Mouse (Mus musculus) liver, adult 2 months (tissue): ENCODE measurements around the gene Cdh4. TPM values are rescaled to one million over a fixed set of nuclear protein-coding genes. Genes with fewer than 3 reads are reported as not detected.

ENCODE experiments used
- DNase-seq: peaks from one replicate; pipeline ENCODE4 v3.0.0-alpha.2; 2011; ENCODE audit warnings: low read depth, low spot score; ENCODE audit errors: extremely low read depth
- H3K27ac ChIP-seq: fragments of 200-500 bp; replicated peaks from 2 replicates; pipeline ENCODE4 v1.5.1; 2012; ENCODE audit warnings: low read depth, mild to moderate bottlenecking, control low read depth, inconsistent platforms, low read length; ENCODE audit not compliant: insufficient read depth
- H3K27me3 ChIP-seq: fragments of 200-500 bp; 2 replicates; pipeline ENCODE4 v1.6.1; 2012; ENCODE audit warnings: mild to moderate bottlenecking, moderate library complexity, low read length, inconsistent platforms; ENCODE audit not compliant: control insufficient read depth, insufficient read depth
- H3K36me3 ChIP-seq: fragments of 200-500 bp; 2 replicates; pipeline ENCODE4 v1.6.1; 2012; ENCODE audit warnings: low read length, inconsistent platforms; ENCODE audit not compliant: control insufficient read depth, insufficient read depth
- H3K4me1 ChIP-seq: fragments of 200-500 bp; 2 replicates; pipeline ENCODE4 v1.6.1; 2011; ENCODE audit warnings: low read length; ENCODE audit not compliant: control insufficient read depth, insufficient read depth
- H3K4me3 ChIP-seq: fragments of 200-500 bp; 2 replicates; pipeline ENCODE4 v1.5.1; 2011; ENCODE audit warnings: low read depth, mild to moderate bottlenecking, control low read depth, low read length, moderate library complexity; ENCODE audit not compliant: insufficient read depth
- H3K79me2 ChIP-seq: fragments of 200-500 bp; 2 replicates; pipeline ENCODE4 v1.6.1; 2012; ENCODE audit warnings: inconsistent platforms, mild to moderate bottlenecking, low read length, moderate library complexity; ENCODE audit not compliant: control insufficient read depth, insufficient read depth
- H3K9ac ChIP-seq: fragments of 200-500 bp; 2 replicates; pipeline ENCODE4 v1.6.1; 2012; ENCODE audit warnings: low read depth, mild to moderate bottlenecking, control low read depth, inconsistent platforms, low read length
- CTCF ChIP-seq: fragments of 200-500 bp; IDR thresholded peaks from 2 replicates; pipeline ENCODE4 v1.5.1; 2011; ENCODE audit warnings: low read depth, low read length, control low read depth
- POLR2A ChIP-seq: fragments of 200-500 bp; IDR thresholded peaks from 2 replicates; pipeline ENCODE4 v1.6.1; 2011; ENCODE audit warnings: low read length, control low read depth; ENCODE audit not compliant: insufficient read depth; ENCODE audit errors: extremely low read depth
- WGBS: fragments of 180-500 bp; shearing (Covaris S2); methylation state at CpG from one replicate; pipeline ENCODE4 v1.1.7; 2018; 5-methylcytosine and 5-hydroxymethylcytosine counted together
- polyA plus RNA-seq: library from polyadenylated mRNA; depleted of rRNA; stranded (reverse); fragments of >200 nt; gene quantifications from 2 replicates; pipeline ENCODE4 v1.2.3, GENCODE M21; 2012
- total RNA-seq: library from RNA; depleted of rRNA; stranded (reverse); fragments of >200 nt; gene quantifications from 2 replicates; pipeline ENCODE4 v1.2.3, GENCODE M21; 2014

Gene Cdh4
- total and polyA plus RNA-seq, 2 experiments: 0.18 to 0.37 TPM

GRCm38 (mm10) chr2:179522141-179522540, 79.9 kb downstream of the Cdh4 start:
- Histone ChIP-seq H3K9ac (no peak overlapping the region), H3K36me3 (no peaks in the 10 kb centered on the region), H3K4me1 (no peaks in the 10 kb centered on the region)

GRCm38 (mm10) chr2:179526976-179527375, 84.7 kb downstream of the Cdh4 start:
- 78% methylated on average over 7 of the region's 7 CpGs for WGBS
- H3K27me3 ChIP-seq: no peaks in the 10 kb centered on the region

More at GRCm38 (mm10) chr2:179522141-179522540, 79.9 kb downstream of the Cdh4 start:
- no peak overlapping the region for H3K4me3 ChIP-seq
- H3K27me3 ChIP-seq: no peaks in the 10 kb centered on the region
- 62% methylated on average over 8 of the region's 8 CpGs for WGBS
- TF ChIP-seq CTCF (no peak), POLR2A (no peak)
- H3K79me2 ChIP-seq: no peaks in the 10 kb centered on the region
- H3K27ac ChIP-seq: no peak overlapping the region
- no peak for DNase-seq

GRCm38 (mm10) chr2:179530436-179531040, 88.3 kb downstream of the Cdh4 start:
- no peak overlapping the region for H3K27ac ChIP-seq
- DNase-seq: no peak
- 66% methylated on average over 7 of the region's 7 CpGs for WGBS
- H3K4me3 ChIP-seq: no peak overlapping the region
- TF ChIP-seq POLR2A (no peak), CTCF (no peak)
- no peaks in the 10 kb centered on the region for H3K79me2 ChIP-seq
- H3K4me1 ChIP-seq: no peaks in the 10 kb centered on the region
- no peaks in the 10 kb centered on the region for H3K36me3 ChIP-seq
- H3K27me3 ChIP-seq: no peaks in the 10 kb centered on the region
- no peak overlapping the region for H3K9ac ChIP-seq

More at GRCm38 (mm10) chr2:179526976-179527375, 84.7 kb downstream of the Cdh4 start:
- Histone ChIP-seq H3K9ac (no peak overlapping the region), H3K36me3 (no peaks in the 10 kb centered on the region), H3K4me1 (no peaks in the 10 kb centered on the region), H3K4me3 (no peak overlapping the region), H3K27ac (no peak overlapping the region), H3K79me2 (no peaks in the 10 kb centered on the region)
- TF ChIP-seq POLR2A (no peak), CTCF (no peak)
- no peak for DNase-seq

- no peak overlapping the region for H3K9ac ChIP-seq
- H3K36me3 ChIP-seq: no peaks in the 10 kb centered on the region
- H3K27ac ChIP-seq: no peak overlapping the region
- 83% methylated on average over 6 of the region's 6 CpGs for WGBS
- no peak for TF ChIP-seq POLR2A
- TF ChIP-seq CTCF: no peak
- no peaks in the 10 kb centered on the region for H3K27me3 ChIP-seq
- DNase-seq: no peak
- no peaks in the 10 kb centered on the region for H3K79me2 ChIP-seq
- no peaks in the 10 kb centered on the region for H3K4me1 ChIP-seq
- H3K4me3 ChIP-seq: no peak overlapping the region
Observed at GRCm38 (mm10) chr2:179533196-179533595, 91.0 kb downstream of the Cdh4 start.

- 88% methylated on average over 2 of the region's 2 CpGs for WGBS
- no peaks in the 10 kb centered on the region for H3K27me3 ChIP-seq
- H3K9ac ChIP-seq: no peak overlapping the region
- no peak overlapping the region for H3K4me3 ChIP-seq
- H3K4me1 ChIP-seq: no peaks in the 10 kb centered on the region
- no peak overlapping the region for H3K27ac ChIP-seq
- no peaks in the 10 kb centered on the region for H3K79me2 ChIP-seq
- DNase-seq: no peak
- H3K36me3 ChIP-seq: no peaks in the 10 kb centered on the region
- TF ChIP-seq CTCF (no peak), POLR2A (no peak)
Observed at GRCm38 (mm10) chr2:179533881-179534280, 91.7 kb downstream of the Cdh4 start.

GRCm38 (mm10) chr2:179535204-179535603, 93.0 kb downstream of the Cdh4 start:
- Histone ChIP-seq H3K9ac (no peak overlapping the region), H3K36me3 (no peaks in the 10 kb centered on the region), H3K4me1 (no peaks in the 10 kb centered on the region), H3K27ac (no peak overlapping the region), H3K4me3 (no peak overlapping the region), H3K27me3 (no peaks in the 10 kb centered on the region), H3K79me2 (no peaks in the 10 kb centered on the region)
- no peak for DNase-seq
- 29% methylated on average over 6 of the region's 6 CpGs for WGBS
- no peak for TF ChIP-seq CTCF
- TF ChIP-seq POLR2A: no peak
